Mouse (Mus musculus): ENCODE measurements around the gene Zfp422.

GRCm38 (mm10) chr6:116649811-116650210 is 21.0 kb upstream of the Zfp422 start:
- TF ChIP-seq POLR2A (IDR thresholded peaks at IDR 0.05; ENCODE audit: insufficient read depth, low read depth, low read length) (no peak), EP300 (IDR thresholded peaks at IDR 0.05; ENCODE audit: insufficient read depth, low read depth, low read length) (no peak), CTCF (IDR thresholded peaks at IDR 0.05) (no peak)

Data from heart, adult 2 months (tissue).